Mouse (Mus musculus) hindbrain, embryonic 15.5 days (tissue): ENCODE results near the gene Wnt6. TPM values are rescaled to one million over a fixed set of nuclear protein-coding genes. Genes with fewer than 3 reads are reported as not detected.

Experiments used
- ATAC-seq: fragments of 200-750 bp; cut with Nextera tagmentation; 2 replicates; pipeline ENCODE4 v1.8.0; 2017; ENCODE audit warnings: low read depth, moderate number of reproducible peaks, moderate TSS enrichment; ENCODE audit not compliant: low FRiP score
- H3K27ac ChIP-seq: fragments of 300-500 bp; sonication (generic); replicated peaks from 2 replicates; pipeline ENCODE4 v1.5.1; 2015; ENCODE audit warnings: mild to moderate bottlenecking, inconsistent platforms
- H3K27me3 ChIP-seq: fragments of 300-500 bp; sonication (generic); 2 replicates; pipeline ENCODE4 v1.6.1; 2015; ENCODE audit warnings: control low read depth, inconsistent platforms
- H3K36me3 ChIP-seq: fragments of 300-500 bp; sonication (generic); 2 replicates; pipeline ENCODE4 v1.6.1; 2015; ENCODE audit warnings: control low read depth, inconsistent platforms
- H3K4me1 ChIP-seq: fragments of 300-500 bp; sonication (generic); replicated peaks from 2 replicates; pipeline ENCODE4 v1.6.1; 2015; ENCODE audit warnings: control low read depth, inconsistent platforms
- H3K4me2 ChIP-seq: fragments of 300-500 bp; sonication (generic); 2 replicates; pipeline ENCODE4 v1.6.1; 2015; ENCODE audit warnings: moderate library complexity, mild to moderate bottlenecking, inconsistent platforms
- H3K4me3 ChIP-seq: fragments of 300-500 bp; sonication (generic); 2 replicates; pipeline ENCODE4 v1.5.1; 2015; ENCODE audit warnings: mild to moderate bottlenecking, inconsistent platforms
- H3K9ac ChIP-seq: fragments of 300-500 bp; sonication (generic); 2 replicates; pipeline ENCODE4 v1.6.1; 2015; ENCODE audit warnings: inconsistent platforms
- H3K9me3 ChIP-seq: fragments of 300-500 bp; sonication (generic); 2 replicates; pipeline ENCODE4 v1.6.1; 2016; ENCODE audit warnings: control low read depth, inconsistent platforms
- WGBS: fragments of 180-500 bp; shearing (Covaris S2); methylation state at CpG from one replicate; pipeline ENCODE4 v1.1.7; 2015; 5-methylcytosine and 5-hydroxymethylcytosine counted together
- polyA plus RNA-seq: library from polyadenylated mRNA; unstranded; fragments of >200 nt; fragmentation: Nextera tagmentation; extraction: Ambion mirVana; gene quantifications from 2 replicates; pipeline ENCODE4 v1.2.1, GENCODE M21; 2015

Gene Wnt6
- polyA plus RNA-seq, 1 experiment from 2014 or later: 4.7 TPM

DNA sequence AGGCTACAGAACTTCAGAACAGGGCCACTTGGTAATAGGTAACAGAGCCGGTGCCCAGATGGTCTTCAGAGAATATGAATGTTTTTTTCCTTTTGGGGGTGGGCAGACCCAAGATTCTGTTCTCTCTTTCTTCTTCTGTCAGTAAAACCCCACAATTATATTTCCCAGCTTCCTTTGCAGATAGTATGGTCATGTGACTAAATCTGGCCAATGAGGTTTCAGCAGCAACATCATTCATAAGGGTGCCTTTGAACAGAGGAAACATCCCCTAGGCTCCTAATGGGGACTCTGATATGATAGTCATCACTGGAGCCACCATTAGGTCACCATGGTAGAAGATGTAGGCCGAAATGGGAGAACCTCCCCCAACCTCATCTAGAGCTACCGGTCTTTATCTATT, 18.9 kb upstream of the Wnt6 start:
- Histone ChIP-seq H3K4me1 (no peaks in the 10 kb centered on the region), H3K27me3 (0 out of 2 replicates have a peak, but pooled peaks cover 3% of the 10 kb centered on the region), H3K4me2 (no peak overlapping the region), H3K27ac (no peak overlapping the region), H3K9me3 (no peaks in the 10 kb centered on the region), H3K9ac (no peak overlapping the region), H3K4me3 (no peak overlapping the region), H3K36me3 (no peaks in the 10 kb centered on the region)
- no peak for ATAC-seq
- 93% methylated on average over 3 of the region's 3 CpGs for WGBS

DNA sequence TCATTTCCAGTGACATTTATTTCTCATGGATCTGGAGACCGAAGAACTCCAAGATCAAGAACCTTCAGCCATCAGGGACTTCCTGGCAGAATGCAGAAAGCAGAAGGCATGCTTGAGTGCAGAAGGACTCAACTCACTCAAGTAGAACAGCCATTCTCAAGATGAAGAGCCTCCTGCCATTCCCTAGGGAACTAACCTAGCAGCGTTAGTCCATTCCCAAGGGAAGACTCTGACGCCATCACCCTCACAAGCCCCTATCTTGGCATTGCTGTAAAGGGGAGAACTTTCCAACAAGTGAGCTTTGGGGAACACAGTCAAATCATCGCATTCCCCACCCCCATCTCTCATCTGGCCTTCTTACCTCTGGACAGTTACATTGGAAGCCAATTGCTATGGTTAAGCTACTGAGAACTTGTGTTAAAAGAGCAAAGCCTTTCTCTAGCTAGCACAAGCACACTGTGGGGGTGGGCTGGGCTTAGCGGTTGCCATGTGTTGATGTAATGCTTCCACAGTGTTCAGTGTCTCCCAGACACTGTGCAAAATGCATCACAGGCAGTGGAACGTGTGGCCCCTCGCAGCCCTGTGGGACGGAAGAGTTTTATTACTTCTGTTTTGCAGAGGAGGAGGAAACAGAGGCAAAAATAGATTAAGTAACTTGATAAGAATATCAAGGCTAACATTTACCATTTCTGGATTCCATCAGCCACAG, 18.3 kb upstream of the Wnt6 start:
- H3K9ac ChIP-seq: no peak overlapping the region
- H3K4me3 ChIP-seq: no peak overlapping the region
- no peaks in the 10 kb centered on the region for H3K9me3 ChIP-seq
- ATAC-seq: no peak
- no peaks in the 10 kb centered on the region for H3K36me3 ChIP-seq
- WGBS: 90% methylated on average over 8 of the region's 8 CpGs
- no peak overlapping the region for H3K27ac ChIP-seq
- H3K4me1 ChIP-seq: no peaks in the 10 kb centered on the region
- no peaks in the 10 kb centered on the region for H3K27me3 ChIP-seq
- no peak overlapping the region for H3K4me2 ChIP-seq

DNA sequence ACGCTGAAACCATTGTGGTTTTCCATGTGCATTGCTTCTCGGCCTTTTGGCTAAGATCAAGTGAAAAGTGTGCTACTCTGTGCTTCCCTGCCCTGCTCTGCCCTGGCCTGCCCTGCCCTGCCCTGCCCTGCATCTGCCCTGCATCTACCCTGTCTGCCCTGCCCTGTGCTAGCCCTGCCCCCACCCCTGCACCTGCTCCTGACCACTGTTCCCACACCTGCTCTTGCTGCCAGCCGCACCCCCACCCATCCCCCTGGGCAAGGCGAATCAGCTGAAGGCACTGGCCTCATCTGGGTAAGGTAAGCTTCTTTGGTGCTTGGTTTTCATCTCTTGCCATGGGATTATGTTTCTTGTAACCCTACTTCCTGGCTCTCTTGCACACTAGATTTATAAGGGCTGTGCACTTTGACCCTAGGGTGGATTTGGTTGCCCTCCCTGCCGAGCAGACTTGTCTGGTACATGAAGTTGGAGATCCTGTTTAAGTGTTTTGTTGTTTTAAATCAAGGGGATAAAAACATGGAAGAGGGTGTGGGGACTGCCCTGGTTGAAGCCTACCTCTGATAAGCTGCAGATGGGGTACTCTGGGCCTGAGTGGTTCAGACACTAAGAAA, 17.4 kb upstream of the Wnt6 start:
- H3K27me3 ChIP-seq: no peaks in the 10 kb centered on the region
- no peak overlapping the region for H3K4me2 ChIP-seq
- H3K4me1 ChIP-seq: no peaks in the 10 kb centered on the region
- no peak overlapping the region for H3K9ac ChIP-seq
- no peak overlapping the region for H3K27ac ChIP-seq
- no peak for ATAC-seq
- H3K36me3 ChIP-seq: no peaks in the 10 kb centered on the region
- no peak overlapping the region for H3K4me3 ChIP-seq
- 76% methylated on average over 5 of the region's 5 CpGs for WGBS
- H3K9me3 ChIP-seq: no peaks in the 10 kb centered on the region

DNA sequence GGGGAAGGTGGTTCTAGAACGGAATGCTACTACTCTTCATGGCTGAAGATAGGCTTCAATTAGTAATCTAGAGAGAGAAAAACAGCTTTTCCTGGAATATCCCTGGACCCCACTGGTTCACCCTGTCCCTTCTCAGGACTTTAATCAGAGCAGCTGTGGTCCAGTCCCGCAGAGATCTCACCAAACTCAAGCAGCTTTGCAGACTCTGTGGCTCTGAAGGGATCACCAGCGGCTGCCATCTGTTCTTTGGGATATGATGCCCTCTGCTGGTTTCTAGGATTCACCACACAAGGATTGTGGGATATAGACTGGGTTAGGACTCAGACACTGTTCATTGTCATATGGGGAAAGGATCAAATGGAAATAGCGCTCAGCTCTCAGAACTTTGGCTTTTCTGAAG, 11.9 kb upstream of the Wnt6 start:
- Histone ChIP-seq H3K4me3 (no peak overlapping the region), H3K4me2 (no peak overlapping the region), H3K9ac (no peak overlapping the region), H3K36me3 (no peaks in the 10 kb centered on the region), H3K27me3 (peaks cover 12% of the 10 kb centered on the region), H3K9me3 (no peaks in the 10 kb centered on the region), H3K4me1 (no peaks in the 10 kb centered on the region), H3K27ac (no peak overlapping the region)
- ATAC-seq: no peak
- WGBS: 31% methylated on average over 4 of the region's 4 CpGs

DNA sequence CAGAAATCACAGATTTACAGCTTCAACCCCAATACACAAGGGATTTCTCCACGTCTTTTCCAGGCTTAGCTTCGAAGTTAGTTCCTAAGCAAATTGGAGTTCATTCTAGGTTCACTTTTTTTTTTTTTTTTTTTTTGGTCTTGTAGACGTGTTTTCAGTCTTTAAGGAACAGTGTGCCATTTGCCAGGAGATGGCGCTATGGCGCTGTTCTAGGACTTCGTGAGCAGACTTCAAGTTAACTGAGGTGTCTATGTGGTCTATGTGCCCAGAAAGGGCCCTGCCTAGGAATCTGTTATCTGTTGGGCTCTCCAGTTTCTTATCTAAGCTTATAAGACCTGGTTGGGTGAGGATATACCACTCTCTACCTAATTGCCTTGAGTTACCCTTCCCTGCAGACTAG, 8.6 kb upstream of the Wnt6 start:
- Histone ChIP-seq H3K9ac (no peak overlapping the region), H3K4me2 (no peak overlapping the region), H3K27me3 (peaks cover 25% of the 10 kb centered on the region), H3K27ac (no peak overlapping the region), H3K4me1 (no peaks in the 10 kb centered on the region), H3K9me3 (no peaks in the 10 kb centered on the region), H3K36me3 (no peaks in the 10 kb centered on the region), H3K4me3 (no peak overlapping the region)
- WGBS: 5% methylated on average over 6 of the region's 6 CpGs
- no peak for ATAC-seq

DNA sequence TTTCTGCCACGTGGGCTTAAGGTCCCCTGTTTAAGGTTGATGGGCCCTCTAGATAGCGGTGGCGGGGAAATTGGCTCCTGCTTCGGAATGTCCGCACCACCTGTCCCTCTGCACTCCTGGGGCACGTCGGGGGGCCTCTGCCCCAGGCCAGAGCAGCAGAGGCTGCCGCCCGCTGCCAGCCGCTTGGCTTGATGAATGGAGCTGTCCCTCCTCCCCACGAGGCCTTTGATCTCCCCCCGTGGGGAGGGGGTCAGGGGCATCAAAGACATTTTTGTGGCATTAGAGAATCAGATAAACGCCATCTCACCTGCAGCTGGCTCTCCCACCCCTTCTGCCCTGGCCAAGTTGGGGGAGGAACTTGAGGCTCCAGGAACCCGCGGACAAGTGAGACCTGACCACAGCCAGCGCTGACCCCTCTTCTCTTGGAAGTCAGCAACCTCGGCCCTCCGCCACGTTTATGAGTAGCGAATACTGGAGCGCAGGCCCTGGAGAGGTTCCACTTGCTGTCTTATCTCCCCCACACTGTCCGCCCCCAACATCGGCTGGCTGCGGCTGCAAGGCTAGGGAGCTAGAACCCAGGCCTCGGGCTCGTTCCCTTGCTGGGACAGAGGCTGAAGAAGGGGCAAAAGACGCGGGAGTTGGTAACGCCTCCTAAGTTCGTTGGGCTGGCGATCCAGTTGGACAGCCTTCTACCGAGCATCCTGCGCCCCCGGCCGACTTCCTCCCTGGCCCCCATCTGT, 795 bp upstream of the Wnt6 start:
- peaks cover 82% of the 10 kb centered on the region for H3K27me3 ChIP-seq
- H3K27ac ChIP-seq: no peak overlapping the region
- H3K36me3 ChIP-seq: no peaks in the 10 kb centered on the region
- WGBS: 1% methylated on average over 34 of the region's 35 CpGs
- H3K4me2 ChIP-seq: peak overlapping the region; percentile 94
- H3K9me3 ChIP-seq: no peaks in the 10 kb centered on the region
- peak overlapping the region; percentile 17; the same call in 1 of the 2 replicates for H3K9ac ChIP-seq
- H3K4me1 ChIP-seq: peaks cover 29% of the 10 kb centered on the region
- ATAC-seq: no peak
- peak overlapping the region; percentile 45 for H3K4me3 ChIP-seq

DNA sequence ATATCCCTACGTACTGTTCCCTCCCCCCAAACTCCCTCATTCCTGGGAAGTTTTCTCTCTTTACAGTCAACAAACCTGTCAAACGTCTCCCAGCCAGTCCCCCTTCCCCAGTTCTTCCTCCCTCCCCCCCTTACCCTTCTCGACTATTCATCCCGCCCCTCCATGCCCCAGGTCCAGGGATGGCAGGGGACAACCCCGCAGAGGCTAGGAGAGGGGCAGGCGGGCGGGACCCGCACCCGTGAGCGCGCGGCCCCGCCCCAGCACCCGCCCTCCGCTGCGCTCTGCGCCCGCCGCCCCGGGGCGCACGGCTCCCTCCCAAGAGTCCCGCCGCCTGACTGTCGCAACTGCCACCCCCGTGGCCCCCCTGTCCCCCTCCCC, 236 bp upstream of the Wnt6 start:
- ATAC-seq: no peak
- WGBS: 4% methylated on average over 17 of the region's 26 CpGs
- H3K27me3 ChIP-seq: peaks cover 86% of the 10 kb centered on the region
- H3K9ac ChIP-seq: peak overlapping the region; percentile 17
- H3K9me3 ChIP-seq: no peaks in the 10 kb centered on the region
- peak overlapping the region; percentile 45 for H3K4me3 ChIP-seq
- H3K27ac ChIP-seq: no peak overlapping the region
- no peaks in the 10 kb centered on the region for H3K36me3 ChIP-seq
- H3K4me1 ChIP-seq: peaks cover 29% of the 10 kb centered on the region
- H3K4me2 ChIP-seq: peak overlapping the region; percentile 94

DNA sequence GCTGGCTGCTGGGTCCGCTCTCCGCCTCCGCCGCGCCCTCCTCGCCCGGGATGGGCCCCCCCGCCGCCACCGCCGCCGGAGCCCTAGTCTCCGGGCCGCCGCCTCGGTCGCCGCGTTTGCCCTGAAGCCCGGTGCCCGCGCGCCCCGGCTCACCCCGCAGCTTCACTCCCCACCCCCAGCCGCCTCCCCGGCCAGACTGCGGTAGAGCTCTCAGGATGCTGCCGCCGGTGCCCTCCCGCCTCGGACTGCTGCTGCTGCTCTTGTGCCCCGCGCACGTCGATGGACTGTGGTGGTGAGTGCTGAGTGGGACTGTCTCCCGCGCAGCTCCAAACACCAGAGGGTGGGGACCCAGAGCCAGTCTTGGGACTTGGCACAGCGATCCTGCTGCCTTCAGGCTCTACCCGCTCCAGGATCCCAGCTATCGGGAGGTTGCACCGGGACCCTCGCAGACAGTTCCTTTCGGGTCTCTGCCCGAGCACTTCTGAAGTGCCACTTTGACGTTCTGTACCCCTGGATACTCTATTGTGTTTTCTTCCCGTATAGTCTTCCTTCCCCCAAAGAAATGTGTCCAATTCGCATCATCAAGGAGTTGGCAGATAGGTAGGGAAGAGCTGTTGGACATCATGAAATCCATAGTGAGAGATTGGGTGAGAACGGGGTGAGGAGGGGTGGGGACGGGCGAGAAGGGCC, 384 bp downstream of the Wnt6 start:
- H3K4me3 ChIP-seq: peak overlapping the region; percentile 45
- ATAC-seq: no peak
- WGBS: under 1% methylated on average over 43 of the region's 51 CpGs
- H3K27ac ChIP-seq: no peak overlapping the region
- H3K9me3 ChIP-seq: no peaks in the 10 kb centered on the region
- peak overlapping the region; percentile 41 for H3K9ac ChIP-seq
- no peaks in the 10 kb centered on the region for H3K36me3 ChIP-seq
- peak overlapping the region; percentile 94 for H3K4me2 ChIP-seq
- peaks cover 29% of the 10 kb centered on the region for H3K4me1 ChIP-seq
- H3K27me3 ChIP-seq: peaks cover 88% of the 10 kb centered on the region

DNA sequence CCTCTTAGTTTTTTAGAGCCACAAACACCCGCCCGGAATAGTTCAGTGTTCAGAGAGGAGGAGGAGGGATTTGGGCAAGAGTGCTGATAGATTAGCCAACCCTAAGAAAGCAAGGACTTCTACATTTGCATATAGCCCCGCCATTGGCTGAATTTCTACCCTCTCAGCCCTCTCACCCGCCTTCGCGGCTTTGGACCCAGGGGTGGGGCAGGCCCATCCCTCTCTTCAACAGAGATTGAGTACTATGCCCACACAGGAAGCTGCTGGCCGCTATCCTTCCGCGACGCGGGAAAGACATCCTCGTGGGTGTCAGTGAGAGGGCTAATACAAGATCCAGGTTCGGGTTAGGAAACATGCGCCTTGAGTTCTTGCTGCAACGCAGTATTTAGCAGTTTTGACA, 1.4 kb downstream of the Wnt6 start:
- Histone ChIP-seq H3K9ac (no peak overlapping the region), H3K36me3 (no peaks in the 10 kb centered on the region), H3K4me1 (peaks cover 29% of the 10 kb centered on the region), H3K4me2 (peak overlapping the region; percentile 94), H3K27me3 (peaks cover 88% of the 10 kb centered on the region), H3K27ac (no peak overlapping the region), H3K9me3 (no peaks in the 10 kb centered on the region), H3K4me3 (peak overlapping the region; percentile 25)
- under 1% methylated on average over 15 of the region's 15 CpGs for WGBS
- ATAC-seq: peak; percentile 85

DNA sequence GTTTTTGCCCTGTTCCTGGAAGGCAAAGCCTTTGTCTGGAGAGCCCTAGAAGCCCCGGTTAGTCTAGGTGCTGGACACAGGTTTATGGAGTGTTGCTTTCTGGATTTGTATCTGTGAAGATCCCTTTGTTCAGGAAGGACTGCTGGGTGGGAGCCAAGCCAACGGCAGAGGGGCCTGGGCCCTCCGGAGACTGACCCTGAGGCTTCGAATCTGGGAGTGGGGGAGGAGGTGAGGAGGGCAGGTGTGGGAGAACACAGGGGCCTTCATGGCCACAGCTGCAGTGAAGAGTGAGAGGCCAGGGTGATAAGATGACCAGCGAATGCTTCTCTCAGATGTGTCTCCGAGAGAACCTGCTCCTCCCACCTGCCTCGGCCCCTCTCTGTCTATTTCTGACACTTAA, 2.4 kb downstream of the Wnt6 start:
- H3K27ac ChIP-seq: no peak overlapping the region
- no peak overlapping the region for H3K4me2 ChIP-seq
- H3K4me3 ChIP-seq: no peak overlapping the region
- WGBS: 21% methylated on average over 7 of the region's 7 CpGs
- no peak overlapping the region for H3K9ac ChIP-seq
- no peak for ATAC-seq
- H3K9me3 ChIP-seq: no peaks in the 10 kb centered on the region
- H3K27me3 ChIP-seq: peaks cover 81% of the 10 kb centered on the region
- peaks cover 29% of the 10 kb centered on the region for H3K4me1 ChIP-seq
- H3K36me3 ChIP-seq: no peaks in the 10 kb centered on the region

DNA sequence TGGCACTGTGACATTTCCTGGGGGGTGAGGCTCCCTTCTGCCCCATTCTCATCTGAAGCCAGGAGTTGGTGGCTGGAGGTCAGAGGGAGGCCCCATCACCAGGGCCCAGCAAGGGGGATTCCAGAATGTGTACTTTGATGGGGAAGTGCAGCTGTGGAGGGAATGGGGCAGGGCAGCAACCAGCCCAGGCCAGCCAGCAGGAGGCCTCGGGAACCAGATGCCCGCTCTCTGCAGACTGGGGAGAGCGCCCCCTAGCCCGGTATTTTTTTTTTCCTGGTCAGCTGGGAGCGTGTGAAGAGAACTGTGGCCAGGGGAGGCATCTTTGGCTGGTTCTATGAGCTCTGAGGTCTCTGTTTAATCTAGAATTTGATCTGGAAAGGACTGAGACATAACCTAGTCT, 4.1 kb downstream of the Wnt6 start:
- 6% methylated on average over 5 of the region's 5 CpGs for WGBS
- H3K27ac ChIP-seq: no peak overlapping the region
- H3K4me2 ChIP-seq: no peak overlapping the region
- H3K9me3 ChIP-seq: no peaks in the 10 kb centered on the region
- peaks cover 72% of the 10 kb centered on the region for H3K27me3 ChIP-seq
- no peak overlapping the region for H3K9ac ChIP-seq
- no peak for ATAC-seq
- H3K4me1 ChIP-seq: peaks cover 26% of the 10 kb centered on the region
- no peak overlapping the region for H3K4me3 ChIP-seq
- no peaks in the 10 kb centered on the region for H3K36me3 ChIP-seq

DNA sequence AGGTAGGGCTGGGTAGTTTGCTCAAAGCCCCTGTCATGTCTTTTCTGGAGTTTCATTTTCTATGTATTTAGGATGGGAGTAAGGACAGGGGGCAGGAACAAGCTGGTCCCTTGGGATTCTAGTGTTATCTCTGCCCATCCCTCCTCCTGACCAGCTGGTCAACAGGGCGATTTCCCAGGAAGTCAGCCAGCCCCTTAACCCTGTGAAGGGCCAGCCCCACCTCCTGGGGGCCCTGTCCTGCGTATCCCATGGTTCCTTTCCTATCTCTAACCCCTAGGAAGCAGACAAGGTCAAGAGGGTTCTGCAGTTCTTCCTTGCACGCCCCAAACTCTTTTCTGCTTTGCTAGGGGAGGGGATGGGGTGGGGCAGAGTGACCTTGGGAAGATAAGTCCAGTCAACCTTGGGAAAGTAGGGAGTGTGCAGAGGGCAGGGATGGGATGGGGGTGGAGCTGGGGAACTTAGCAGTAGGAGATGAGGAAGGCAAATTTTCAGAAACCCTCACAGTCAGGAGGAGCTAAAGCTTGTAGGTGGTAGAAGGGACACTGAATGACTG, 7.3 kb downstream of the Wnt6 start:
- no peak overlapping the region for H3K27ac ChIP-seq
- H3K27me3 ChIP-seq: peaks cover 75% of the 10 kb centered on the region
- no peak overlapping the region for H3K9ac ChIP-seq
- no peaks in the 10 kb centered on the region for H3K9me3 ChIP-seq
- WGBS: 35% methylated on average over 3 of the region's 3 CpGs
- ATAC-seq: no peak
- no peak overlapping the region for H3K4me2 ChIP-seq
- H3K4me1 ChIP-seq: peaks cover 17% of the 10 kb centered on the region
- no peak overlapping the region for H3K4me3 ChIP-seq
- no peaks in the 10 kb centered on the region for H3K36me3 ChIP-seq
